Mouse (Mus musculus): ENCODE data around the gene Npnt.

GRCm38 (mm10) chr3:132897390-132897789, 52.7 kb downstream of the Npnt start:
- TF ChIP-seq EP300 (IDR thresholded peaks at IDR 0.05; ENCODE audit: low read depth) = no peak
- TF ChIP-seq CTCF (IDR thresholded peaks at IDR 0.05; ENCODE audit: low read depth) = no peak

Data from liver, embryonic 14.5 days (tissue).